Mouse (Mus musculus) frontal cortex, postnatal 14 days (tissue): ENCODE data around the gene Pltp.

Source experiments
- DNase-seq, 2 experiments: peaks; one replicate each; pipeline ENCODE4 v3.0.0; 2022; ENCODE audit warnings: low spot score in 2 of 2

Gene Pltp

GRCm38 (mm10) chr2:164850061-164850460 lies 7.5 kb downstream of the Pltp start:
- DNase-seq: no peak

GRCm38 (mm10) chr2:164845782-164846181 lies 11.7 kb downstream of the Pltp start:
- DNase-seq: no peak

GRCm38 (mm10) chr2:164835164-164835563 lies 22.3 kb downstream of the Pltp start:
- no peak for DNase-seq

GRCm38 (mm10) chr2:164834531-164834930 lies 23.0 kb downstream of the Pltp start:
- DNase-seq: peak in 1 of 2 experiments; percentile 33

GRCm38 (mm10) chr2:164833314-164833959 lies 24.1 kb downstream of the Pltp start, which contains the start of gene Neurl2:
TSS of gene Neurl2 (minus strand) at chr2:164833456.
- peak; percentile 89 to 90 for DNase-seq

- DNase-seq: peak; percentile 74 to 75
Observed at GRCm38 (mm10) chr2:164832748-164833301, 24.7 kb downstream of the Pltp start, which contains the start of gene Ctsa. TSS of gene Ctsa (plus strand) at chr2:164832873.

GRCm38 (mm10) chr2:164832032-164832747 lies 25.3 kb downstream of the Pltp start:
- DNase-seq: no peak

GRCm38 (mm10) chr2:164831029-164831428 lies 26.5 kb downstream of the Pltp start:
- DNase-seq: no peak

- DNase-seq: no peak
Observed at GRCm38 (mm10) chr2:164829090-164829489, 28.4 kb downstream of the Pltp start.

GRCm38 (mm10) chr2:164828437-164828836 lies 29.1 kb downstream of the Pltp start, which contains the start of gene Spata25:
TSS of gene Spata25 (minus strand) at chr2:164828537.
- no peak for DNase-seq

GRCm38 (mm10) chr2:164827146-164827850 lies 30.2 kb downstream of the Pltp start:
- DNase-seq: no peak

- no peak for DNase-seq
Observed at GRCm38 (mm10) chr2:164825521-164825920, 32.0 kb downstream of the Pltp start.

GRCm38 (mm10) chr2:164823969-164824368 lies 33.5 kb downstream of the Pltp start:
- no peak for DNase-seq

- DNase-seq: no peak
Observed at GRCm38 (mm10) chr2:164823181-164823585, 34.3 kb downstream of the Pltp start.

- peak; percentile 99 to 100 for DNase-seq
Observed at GRCm38 (mm10) chr2:164822636-164823165, 34.8 kb downstream of the Pltp start, which contains the start of gene Zswim1. TSS of gene Zswim1 (plus strand) at chr2:164822686.

GRCm38 (mm10) chr2:164821060-164821459 lies 36.5 kb downstream of the Pltp start:
- no peak for DNase-seq

GRCm38 (mm10) chr2:164817703-164818102 lies 39.8 kb downstream of the Pltp start:
- no peak for DNase-seq

GRCm38 (mm10) chr2:164817206-164817605 lies 40.3 kb downstream of the Pltp start:
- DNase-seq: no peak

- no peak for DNase-seq
Observed at GRCm38 (mm10) chr2:164815821-164816220, 41.7 kb downstream of the Pltp start.

- no peak for DNase-seq
Observed at GRCm38 (mm10) chr2:164815348-164815747, 42.2 kb downstream of the Pltp start.

GRCm38 (mm10) chr2:164813557-164813956 lies 44.0 kb downstream of the Pltp start:
- no peak for DNase-seq

GRCm38 (mm10) chr2:164806614-164807013 lies 50.9 kb downstream of the Pltp start:
- no peak for DNase-seq
